ENCODE assay signal across 13 mouse cellular contexts in the genomic region with DNA sequence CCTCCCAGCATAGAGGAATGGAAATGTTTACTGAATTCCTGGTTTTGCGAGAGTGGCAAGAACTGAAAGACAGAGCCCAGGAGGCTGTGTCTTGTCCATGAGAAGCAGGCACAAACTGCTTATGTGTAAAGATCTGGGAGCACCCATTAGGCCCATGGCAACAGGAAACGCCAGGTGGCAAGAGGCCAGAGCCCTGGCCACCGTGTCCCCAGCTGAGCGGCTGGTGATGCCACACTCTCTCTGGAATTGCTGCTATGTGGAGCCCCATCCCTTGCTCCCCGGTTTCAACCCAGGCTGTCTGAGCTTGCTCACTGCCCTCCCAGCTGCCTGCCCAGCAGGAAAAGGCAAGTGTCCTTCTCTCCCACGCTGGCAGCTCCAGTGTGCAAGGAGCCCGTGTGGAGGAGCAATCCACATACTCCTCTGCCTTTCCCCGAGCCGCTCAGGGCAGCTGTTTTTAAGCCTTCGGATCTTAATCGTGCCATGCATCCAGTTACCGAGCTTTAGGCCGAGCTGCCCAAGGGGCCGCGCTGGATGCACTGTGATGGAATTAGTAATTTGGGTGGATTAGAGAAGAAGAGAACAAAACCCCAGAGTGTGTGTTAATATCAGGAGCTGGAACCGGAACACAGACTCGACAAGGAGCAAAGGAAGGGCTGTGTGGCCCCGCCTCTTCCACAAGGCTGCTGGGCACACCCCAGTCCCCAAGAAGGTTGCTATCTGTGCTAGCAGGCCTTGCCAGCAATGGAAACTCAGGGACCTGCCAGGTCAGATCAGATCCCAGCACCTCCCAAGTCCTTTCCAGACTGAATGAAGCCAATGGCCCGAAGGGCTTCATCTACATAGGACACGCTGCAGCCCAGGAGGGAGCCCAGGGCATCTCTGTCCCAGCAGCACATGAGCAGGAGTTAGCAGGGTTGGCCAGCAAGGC. TPM values are rescaled to one million over a fixed set of nuclear protein-coding genes. Genes with fewer than 3 reads are reported as not detected.
DNase-seq lines count a peak whose midpoint lies in the region; ATAC-seq and TF ChIP-seq lines count a peak whose summit lies in the region.
"Had no signal": no experiment of that assay in that cellular context is flagged by ENCODE, and none has a peak within 500 bp of the region (broad histone marks: within the 10 kb centered on the region; RNA-seq: fewer than 3 reads in every experiment).

No protein-coding gene starts in this region.

- TF ChIP-seq EP300 in liver, postnatal 0 days (IDR thresholded peaks at IDR 0.05; ENCODE audit: low read depth): peak; percentile 88

- peaks cover 61% of the 10 kb centered on the region for H3K36me3 ChIP-seq in liver, postnatal 0 days (replicated peaks; ENCODE audit: insufficient read depth, low read length)

- H3K27ac ChIP-seq in liver, postnatal 0 days (ENCODE audit: low read depth): peak overlapping the region; percentile 57; the same call in 1 of the 2 replicates
- H3K27ac ChIP-seq: embryonic facial prominence, embryonic 13.5 days; heart, embryonic 15.5 days; kidney, postnatal 0 days; limb, embryonic 15.5 days had no signal

- peak; percentile 94 for ATAC-seq in liver, postnatal 0 days

- no peaks in the 10 kb centered on the region for H3K27me3 ChIP-seq in liver, postnatal 0 days (ENCODE audit: insufficient read depth, low read length)
- H3K27me3 ChIP-seq: embryonic facial prominence, embryonic 13.5 days; heart, embryonic 15.5 days; limb, embryonic 15.5 days had no signal

- H3K4me1 ChIP-seq in liver, postnatal 0 days (ENCODE audit: insufficient read depth): peaks cover 4% of the 10 kb centered on the region

- DNase-seq in retina, postnatal 1 day: peak; percentile 34
- DNase-seq in retina, embryonic 14.5 days (ENCODE audit: low spot score): no peak
- peak; percentile 56 for DNase-seq in gastrocnemius, postnatal 25 days
- DNase-seq in liver, postnatal 0 days: peak; percentile 68
- DNase-seq in kidney, adult 9 months: no peak
- DNase-seq in frontal cortex, adult 2 months (ENCODE audit: extremely low spot score in 1 of 2, low spot score in 1 of 2): no peak
- DNase-seq in kidney, postnatal 10 days: no peak

- TF ChIP-seq CTCF in liver, postnatal 0 days (IDR thresholded peaks at IDR 0.05; ENCODE audit: low read depth): no peak

- H3K4me3 ChIP-seq in liver, postnatal 0 days (ENCODE audit: low read depth, low read length): no peak overlapping the region
- H3K4me3 ChIP-seq: embryonic facial prominence, embryonic 13.5 days; heart, embryonic 15.5 days; limb, embryonic 15.5 days; myocyte had no signal

- no peak overlapping the region; the same call in 1 of the 2 replicates for H3K9ac ChIP-seq in liver, postnatal 0 days (replicated peaks)
- H3K9ac ChIP-seq: embryonic facial prominence, embryonic 13.5 days; heart, embryonic 15.5 days; limb, embryonic 15.5 days had no signal

- WGBS in liver, postnatal 0 days (ENCODE audit: insufficient replicate concordance): 76% methylated on average over 20 of the region's 20 CpGs

- no peaks in the 10 kb centered on the region for H3K9me3 ChIP-seq in liver, postnatal 0 days (ENCODE audit: low read length)
- H3K9me3 ChIP-seq: embryonic facial prominence, embryonic 13.5 days; G1E; heart, embryonic 15.5 days; limb, embryonic 15.5 days had no signal

- H3K4me2 ChIP-seq in liver, postnatal 0 days (ENCODE audit: low read depth, low read length): peak overlapping the region; percentile 29; the same call in 1 of the 2 replicates
- H3K4me2 ChIP-seq: embryonic facial prominence, embryonic 13.5 days; heart, embryonic 15.5 days; limb, embryonic 15.5 days had no signal

RNA-seq across cellular contexts. Expression of gene Lemd2, which starts 9.7 kb away (rescaled TPM):
- total RNA-seq in gastrocnemius, postnatal 25 days (2021): 10 to 100 TPM; 18.0 to 21.8 TPM
- 4.7 and 5.2 TPM in 2 replicates for polyA plus RNA-seq in liver, postnatal 0 days (2015; fragmentation: Nextera tagmentation; extraction: Ambion mirVana)
- polyA plus RNA-seq in frontal cortex, adult 2 months (2012; rRNA removed): 68.2 and 68.7 TPM in 2 replicates

RNA-seq across cellular contexts. Expression of gene Ip6k3, which starts 26.9 kb away (rescaled TPM):
- 10 to 100 TPM; 73.4 to 94.9 TPM for total RNA-seq in gastrocnemius, postnatal 25 days (2021)
- polyA plus RNA-seq in liver, postnatal 0 days (2015; fragmentation: Nextera tagmentation; extraction: Ambion mirVana): 0.06 and 0.34 TPM in 2 replicates
- 1.1 and 1.3 TPM in 2 replicates for polyA plus RNA-seq in frontal cortex, adult 2 months (2012; rRNA removed)
- polyA plus RNA-seq: G1E had no signal

Comparison
In these comparisons a context has a peak if more than half of its experiments do, and no peak if none do; other contexts are left out.
1. DNase-seq: peak in retina, postnatal 1 day (single experiment), gastrocnemius, postnatal 25 days (single experiment) and liver, postnatal 0 days (single experiment); none in retina, embryonic 14.5 days (single experiment), kidney, adult 9 months (single experiment), frontal cortex, adult 2 months (0 of 2) and kidney, postnatal 10 days (single experiment).
2. RNA of gene Lemd2, which starts 9.7 kb away (polyA plus RNA-seq): 68.2 to 68.7 TPM in frontal cortex, adult 2 months; 4.7 to 5.2 TPM in liver, postnatal 0 days; every median in the first group is over 10 times any median in the second.